Mouse (Mus musculus): ENCODE data around the gene Pik3c2b. TPM values are rescaled to one million over a fixed set of nuclear protein-coding genes. Genes with fewer than 3 reads are reported as not detected.

The Pik3c2b gene
- polyA plus RNA-seq, 1 experiment from 2014 or later, result 12.3 TPM

GRCm38 (mm10) chr1:133046441-133046931 is 1.0 kb downstream of the Pik3c2b start:
- peak overlapping the region; percentile 98 for H3K27ac ChIP-seq (ENCODE audit: low read length)
- peak overlapping the region; percentile 89 for H3K4me3 ChIP-seq (ENCODE audit: low read depth, low read length)
- peaks cover 31% of the 10 kb centered on the region for H3K4me1 ChIP-seq (ENCODE audit: control insufficient read depth, insufficient read depth, low read length)
- peak; percentile 71 for ATAC-seq
- no peaks in the 10 kb centered on the region for H3K9me3 ChIP-seq (replicated peaks; ENCODE audit: control insufficient read depth, low read length, poor library complexity, severe bottlenecking)
- no peaks in the 10 kb centered on the region for H3K36me3 ChIP-seq (ENCODE audit: control insufficient read depth, insufficient read depth, low read length)
- under 1% methylated on average over 39 of the region's 40 CpGs for WGBS
- no peaks in the 10 kb centered on the region for H3K27me3 ChIP-seq (ENCODE audit: control insufficient read depth, insufficient read depth, low read depth, low read length)
- H3K9ac ChIP-seq (ENCODE audit: low read depth, low read length), result peak overlapping the region; percentile 99
- peak overlapping the region; percentile 63 for H3K4me2 ChIP-seq (ENCODE audit: low read length)

- H3K27me3 ChIP-seq (ENCODE audit: control insufficient read depth, insufficient read depth, low read depth, low read length), result no peaks in the 10 kb centered on the region
- 29% methylated on average over 8 of the region's 8 CpGs for WGBS
- peak overlapping the region; percentile 99 for H3K9ac ChIP-seq (ENCODE audit: low read depth, low read length)
- no peaks in the 10 kb centered on the region for H3K36me3 ChIP-seq (ENCODE audit: control insufficient read depth, insufficient read depth, low read length)
- peak overlapping the region; percentile 98 for H3K27ac ChIP-seq (ENCODE audit: low read length)
- no peaks in the 10 kb centered on the region for H3K9me3 ChIP-seq (replicated peaks; ENCODE audit: control insufficient read depth, low read length, poor library complexity, severe bottlenecking)
- peak overlapping the region; percentile 89 for H3K4me3 ChIP-seq (ENCODE audit: low read depth, low read length)
- H3K4me1 ChIP-seq (ENCODE audit: control insufficient read depth, insufficient read depth, low read length), result peaks cover 32% of the 10 kb centered on the region
- H3K4me2 ChIP-seq (ENCODE audit: low read length), result peak overlapping the region; percentile 63
- ATAC-seq, result no peak
These were observed 2.1 kb downstream of the Pik3c2b start for GRCm38 (mm10) chr1:133047575-133047974.

GRCm38 (mm10) chr1:133048690-133049089 is 3.2 kb downstream of the Pik3c2b start:
- Histone ChIP-seq H3K36me3 (ENCODE audit: control insufficient read depth, insufficient read depth, low read length) (no peaks in the 10 kb centered on the region), H3K4me1 (ENCODE audit: control insufficient read depth, insufficient read depth, low read length) (peaks cover 35% of the 10 kb centered on the region), H3K27ac (ENCODE audit: low read length) (peak overlapping the region; percentile 40; the same call in 1 of the 2 replicates), H3K9ac (ENCODE audit: low read depth, low read length) (peak overlapping the region; percentile 20; the same call in 1 of the 2 replicates), H3K27me3 (ENCODE audit: control insufficient read depth, insufficient read depth, low read depth, low read length) (no peaks in the 10 kb centered on the region), H3K4me3 (ENCODE audit: low read depth, low read length) (0 out of 2 replicates have a peak overlapping the region, but pooled peaks have one; percentile 3), H3K9me3 (replicated peaks; ENCODE audit: control insufficient read depth, low read length, poor library complexity, severe bottlenecking) (no peaks in the 10 kb centered on the region), H3K4me2 (ENCODE audit: low read length) (peak overlapping the region; percentile 29)
- ATAC-seq, result no peak
- WGBS, result 11% methylated on average over 2 of the region's 2 CpGs

GRCm38 (mm10) chr1:133050001-133050431 is 4.5 kb downstream of the Pik3c2b start:
- H3K9ac ChIP-seq (ENCODE audit: low read depth, low read length), result no peak overlapping the region
- no peak overlapping the region for H3K4me3 ChIP-seq (ENCODE audit: low read depth, low read length)
- 30% methylated on average over 11 of the region's 11 CpGs for WGBS
- H3K4me1 ChIP-seq (ENCODE audit: control insufficient read depth, insufficient read depth, low read length), result peaks cover 34% of the 10 kb centered on the region
- no peak for ATAC-seq
- no peaks in the 10 kb centered on the region for H3K9me3 ChIP-seq (replicated peaks; ENCODE audit: control insufficient read depth, low read length, poor library complexity, severe bottlenecking)
- H3K4me2 ChIP-seq (ENCODE audit: low read length), result no peak overlapping the region
- H3K36me3 ChIP-seq (ENCODE audit: control insufficient read depth, insufficient read depth, low read length), result no peaks in the 10 kb centered on the region
- H3K27ac ChIP-seq (ENCODE audit: low read length), result no peak overlapping the region
- no peaks in the 10 kb centered on the region for H3K27me3 ChIP-seq (ENCODE audit: control insufficient read depth, insufficient read depth, low read depth, low read length)

GRCm38 (mm10) chr1:133051829-133052228 is 6.4 kb downstream of the Pik3c2b start:
- Histone ChIP-seq H3K4me1 (ENCODE audit: control insufficient read depth, insufficient read depth, low read length) (peaks cover 31% of the 10 kb centered on the region), H3K27ac (ENCODE audit: low read length) (no peak overlapping the region), H3K9me3 (replicated peaks; ENCODE audit: control insufficient read depth, low read length, poor library complexity, severe bottlenecking) (no peaks in the 10 kb centered on the region), H3K27me3 (ENCODE audit: control insufficient read depth, insufficient read depth, low read depth, low read length) (no peaks in the 10 kb centered on the region), H3K4me2 (ENCODE audit: low read length) (no peak overlapping the region), H3K36me3 (ENCODE audit: control insufficient read depth, insufficient read depth, low read length) (no peaks in the 10 kb centered on the region), H3K4me3 (ENCODE audit: low read depth, low read length) (no peak overlapping the region), H3K9ac (ENCODE audit: low read depth, low read length) (no peak overlapping the region)
- no peak for ATAC-seq
- WGBS, result 91% methylated on average over 2 of the region's 2 CpGs

- WGBS, result 73% methylated on average over 5 of the region's 5 CpGs
- H3K27ac ChIP-seq (ENCODE audit: low read length), result no peak overlapping the region
- no peaks in the 10 kb centered on the region for H3K27me3 ChIP-seq (ENCODE audit: control insufficient read depth, insufficient read depth, low read depth, low read length)
- H3K9ac ChIP-seq (ENCODE audit: low read depth, low read length), result no peak overlapping the region
- no peak overlapping the region for H3K4me2 ChIP-seq (ENCODE audit: low read length)
- H3K9me3 ChIP-seq (replicated peaks; ENCODE audit: control insufficient read depth, low read length, poor library complexity, severe bottlenecking), result no peaks in the 10 kb centered on the region
- no peak overlapping the region for H3K4me3 ChIP-seq (ENCODE audit: low read depth, low read length)
- peaks cover 30% of the 10 kb centered on the region for H3K4me1 ChIP-seq (ENCODE audit: control insufficient read depth, insufficient read depth, low read length)
- H3K36me3 ChIP-seq (ENCODE audit: control insufficient read depth, insufficient read depth, low read length), result no peaks in the 10 kb centered on the region
- no peak for ATAC-seq
These were observed 7.6 kb downstream of the Pik3c2b start for GRCm38 (mm10) chr1:133053034-133053433.

GRCm38 (mm10) chr1:133054326-133054725 is 8.9 kb downstream of the Pik3c2b start:
- no peak for ATAC-seq
- no peaks in the 10 kb centered on the region for H3K36me3 ChIP-seq (ENCODE audit: control insufficient read depth, insufficient read depth, low read length)
- H3K9ac ChIP-seq (ENCODE audit: low read depth, low read length), result no peak overlapping the region
- H3K4me1 ChIP-seq (ENCODE audit: control insufficient read depth, insufficient read depth, low read length), result peaks cover 20% of the 10 kb centered on the region; the same call in 1 of the 2 replicates
- no peak overlapping the region for H3K4me3 ChIP-seq (ENCODE audit: low read depth, low read length)
- H3K27ac ChIP-seq (ENCODE audit: low read length), result no peak overlapping the region
- no peaks in the 10 kb centered on the region for H3K27me3 ChIP-seq (ENCODE audit: control insufficient read depth, insufficient read depth, low read depth, low read length)
- no peak overlapping the region for H3K4me2 ChIP-seq (ENCODE audit: low read length)
- no peaks in the 10 kb centered on the region for H3K9me3 ChIP-seq (replicated peaks; ENCODE audit: control insufficient read depth, low read length, poor library complexity, severe bottlenecking)
- 84% methylated on average over 8 of the region's 8 CpGs for WGBS

GRCm38 (mm10) chr1:133057345-133058034 is 12.0 kb downstream of the Pik3c2b start:
- H3K9ac ChIP-seq (ENCODE audit: low read depth, low read length), result no peak overlapping the region
- H3K27ac ChIP-seq (ENCODE audit: low read length), result no peak overlapping the region
- H3K36me3 ChIP-seq (ENCODE audit: control insufficient read depth, insufficient read depth, low read length), result no peaks in the 10 kb centered on the region
- WGBS, result 67% methylated on average over 7 of the region's 7 CpGs
- H3K4me3 ChIP-seq (ENCODE audit: low read depth, low read length), result no peak overlapping the region
- peaks cover 17% of the 10 kb centered on the region; the same call in 1 of the 2 replicates for H3K4me1 ChIP-seq (ENCODE audit: control insufficient read depth, insufficient read depth, low read length)
- no peaks in the 10 kb centered on the region for H3K9me3 ChIP-seq (replicated peaks; ENCODE audit: control insufficient read depth, low read length, poor library complexity, severe bottlenecking)
- no peak overlapping the region for H3K4me2 ChIP-seq (ENCODE audit: low read length)
- 0 out of 2 replicates have a peak, but pooled peaks have one; percentile 37 for ATAC-seq
- no peaks in the 10 kb centered on the region for H3K27me3 ChIP-seq (ENCODE audit: control insufficient read depth, insufficient read depth, low read depth, low read length)

- Histone ChIP-seq H3K9ac (ENCODE audit: low read depth, low read length) (no peak overlapping the region), H3K27ac (ENCODE audit: low read length) (no peak overlapping the region), H3K36me3 (ENCODE audit: control insufficient read depth, insufficient read depth, low read length) (peaks cover 3% of the 10 kb centered on the region; the same call in 1 of the 2 replicates), H3K4me2 (ENCODE audit: low read length) (no peak overlapping the region), H3K4me1 (ENCODE audit: control insufficient read depth, insufficient read depth, low read length) (peaks cover 11% of the 10 kb centered on the region; the same call in 1 of the 2 replicates), H3K4me3 (ENCODE audit: low read depth, low read length) (no peak overlapping the region), H3K9me3 (replicated peaks; ENCODE audit: control insufficient read depth, low read length, poor library complexity, severe bottlenecking) (no peaks in the 10 kb centered on the region), H3K27me3 (ENCODE audit: control insufficient read depth, insufficient read depth, low read depth, low read length) (no peaks in the 10 kb centered on the region)
- ATAC-seq, result no peak
- 47% methylated on average over 2 of the region's 2 CpGs for WGBS
These were observed 14.1 kb downstream of the Pik3c2b start for GRCm38 (mm10) chr1:133059592-133059991.
